Mouse (Mus musculus): Measurements from ENCODE around the gene Iqgap1.

Gene Iqgap1

DNA sequence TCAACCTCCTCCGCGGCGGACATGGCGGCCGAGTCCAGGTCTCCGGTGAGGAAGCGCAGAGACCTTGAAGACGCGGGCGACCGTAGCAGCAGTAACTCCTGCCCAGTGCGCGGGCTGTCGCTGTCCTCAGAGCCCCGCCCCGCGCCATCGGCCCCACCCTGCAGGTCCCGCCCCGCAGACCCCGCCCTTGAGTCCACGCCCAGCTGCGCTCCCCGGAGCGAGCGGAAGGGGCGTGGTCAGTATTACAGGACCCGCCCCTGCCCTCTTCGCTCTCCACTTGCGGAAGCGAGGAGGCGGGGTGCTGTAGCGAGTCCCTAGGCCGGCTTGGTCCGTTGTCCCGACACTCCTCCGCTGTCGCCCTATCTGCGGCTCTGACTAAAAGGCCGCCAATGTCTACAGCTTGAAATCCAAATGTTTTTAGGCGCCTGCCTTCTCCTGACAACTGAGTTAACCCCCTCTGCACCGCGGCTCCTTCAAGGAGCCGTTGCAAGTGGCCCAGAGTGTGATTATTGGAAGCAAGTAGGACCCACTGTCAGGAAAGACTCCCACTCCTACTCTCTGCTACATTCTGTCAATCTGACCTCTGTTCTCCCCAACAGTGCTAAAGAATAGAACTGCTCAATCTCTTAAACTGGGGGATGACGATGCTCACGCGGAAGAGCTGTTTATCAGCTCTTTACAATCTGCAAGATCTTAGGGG, 22.5 kb downstream of the Iqgap1 start:
- peak; percentile 94 for DNase-seq (ENCODE audit: low spot score)

- no peak for DNase-seq (ENCODE audit: low spot score)
Measured at GRCm38 (mm10) chr7:80802412-80803160, 23.2 kb downstream of the Iqgap1 start.

GRCm38 (mm10) chr7:80799307-80799706, 26.5 kb downstream of the Iqgap1 start:
- DNase-seq (ENCODE audit: low spot score), result peak; percentile 33

DNA sequence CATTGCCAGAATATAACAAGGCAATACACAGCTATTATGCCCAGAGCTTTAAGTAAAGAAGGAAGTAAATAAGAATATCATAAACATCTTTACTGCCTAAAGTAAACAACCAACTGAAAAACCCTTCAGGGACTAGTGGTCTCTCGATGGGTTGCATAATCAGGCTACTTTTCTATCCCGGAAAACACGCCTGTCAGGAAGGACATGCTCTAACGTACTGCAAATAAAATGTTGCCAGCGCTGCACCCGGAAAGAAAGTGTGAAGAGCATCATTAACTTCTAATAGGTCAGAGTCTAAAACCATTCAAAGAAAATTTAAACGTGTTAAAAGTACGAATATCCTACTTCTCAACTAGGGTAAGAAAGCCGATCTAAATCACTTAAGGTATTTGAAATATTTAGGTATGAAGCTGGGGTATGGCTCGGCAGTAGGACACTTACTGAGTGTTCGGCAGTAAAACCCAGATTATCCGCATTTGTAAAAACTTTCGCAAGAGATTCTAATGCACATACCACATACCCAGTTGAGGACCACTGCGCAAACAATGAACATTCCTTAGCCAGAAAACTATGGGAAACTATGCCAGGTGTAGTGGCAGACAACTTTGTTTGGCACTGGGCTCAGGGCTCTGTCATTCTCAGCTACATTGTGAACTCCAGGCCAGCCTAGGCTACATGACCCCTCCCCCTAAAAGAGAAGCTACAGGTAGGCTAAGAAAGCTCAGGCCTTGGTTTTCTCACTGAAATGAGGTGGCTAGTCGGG, 28.8 kb downstream of the Iqgap1 start:
- DNase-seq (ENCODE audit: low spot score), result no peak

- DNase-seq (ENCODE audit: low spot score), result no peak
Measured at GRCm38 (mm10) chr7:80796258-80796657, 29.5 kb downstream of the Iqgap1 start.

- DNase-seq (ENCODE audit: low spot score), result no peak
Measured at GRCm38 (mm10) chr7:80789534-80789933, 36.2 kb downstream of the Iqgap1 start.

DNA sequence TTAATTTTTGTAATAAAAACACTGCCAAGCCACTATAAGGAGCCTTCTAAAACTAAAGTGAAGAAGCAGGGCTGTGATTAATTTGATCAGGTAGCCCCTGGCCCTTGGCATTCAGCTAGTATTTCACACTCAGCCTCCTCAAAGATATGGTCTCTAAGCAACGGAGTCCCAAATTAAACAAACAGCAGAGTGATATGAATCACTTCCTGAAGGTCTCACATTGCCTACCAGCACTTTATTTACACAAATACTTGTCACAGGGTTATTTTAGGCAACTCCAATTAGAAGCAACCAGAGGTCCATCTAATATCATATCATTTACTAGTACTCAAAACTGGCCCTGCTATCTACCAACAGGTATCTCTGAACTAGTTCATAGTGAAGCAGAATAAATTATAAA, 36.7 kb downstream of the Iqgap1 start:
- peak; percentile 50 for DNase-seq (ENCODE audit: low spot score)

DNA sequence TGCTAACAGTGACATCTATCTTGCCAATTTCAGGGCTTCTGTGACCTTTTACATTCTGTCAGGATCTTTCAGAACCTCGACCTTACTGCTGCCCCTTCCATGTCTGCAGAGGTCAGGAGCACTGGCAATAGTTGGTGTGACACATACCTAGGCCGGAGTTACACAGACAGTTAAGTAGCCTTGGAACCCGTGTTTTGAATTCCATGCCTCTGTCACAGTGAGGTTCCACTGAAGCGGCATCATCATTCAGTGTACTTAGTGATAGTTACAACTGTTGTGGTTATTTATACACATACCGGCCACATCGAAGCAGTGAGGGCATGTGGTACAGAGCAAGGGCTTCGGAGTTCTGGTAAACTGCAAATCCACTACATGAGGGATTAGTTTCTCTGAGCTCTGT, 37.8 kb downstream of the Iqgap1 start:
- no peak for DNase-seq (ENCODE audit: low spot score)

GRCm38 (mm10) chr7:80786746-80787145, 39.0 kb downstream of the Iqgap1 start:
- DNase-seq (ENCODE audit: low spot score), result no peak

DNA sequence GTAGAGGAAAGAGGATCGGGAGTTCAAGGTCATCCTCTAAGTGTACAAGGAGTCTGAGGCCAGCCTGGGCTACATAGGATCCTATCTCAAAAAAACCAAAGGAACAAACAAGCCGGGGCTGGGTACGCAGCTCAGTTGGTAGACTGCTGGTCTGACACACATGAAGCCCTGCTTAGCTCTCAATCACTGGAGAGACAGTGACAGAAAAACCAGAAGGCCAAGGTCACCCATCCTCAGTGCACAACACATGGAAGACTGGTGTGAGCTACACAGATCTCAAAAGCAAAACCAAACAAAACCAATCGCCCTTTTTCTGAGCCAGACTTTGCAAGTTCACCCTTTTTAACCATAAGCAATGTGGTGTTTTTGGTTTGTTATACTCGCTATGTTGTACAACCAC, 41.9 kb downstream of the Iqgap1 start:
- no peak for DNase-seq (ENCODE audit: low spot score)

- peak; percentile 88 for DNase-seq (ENCODE audit: low spot score)
Measured at GRCm38 (mm10) chr7:80782155-80783109, 43.3 kb downstream of the Iqgap1 start.

DNA sequence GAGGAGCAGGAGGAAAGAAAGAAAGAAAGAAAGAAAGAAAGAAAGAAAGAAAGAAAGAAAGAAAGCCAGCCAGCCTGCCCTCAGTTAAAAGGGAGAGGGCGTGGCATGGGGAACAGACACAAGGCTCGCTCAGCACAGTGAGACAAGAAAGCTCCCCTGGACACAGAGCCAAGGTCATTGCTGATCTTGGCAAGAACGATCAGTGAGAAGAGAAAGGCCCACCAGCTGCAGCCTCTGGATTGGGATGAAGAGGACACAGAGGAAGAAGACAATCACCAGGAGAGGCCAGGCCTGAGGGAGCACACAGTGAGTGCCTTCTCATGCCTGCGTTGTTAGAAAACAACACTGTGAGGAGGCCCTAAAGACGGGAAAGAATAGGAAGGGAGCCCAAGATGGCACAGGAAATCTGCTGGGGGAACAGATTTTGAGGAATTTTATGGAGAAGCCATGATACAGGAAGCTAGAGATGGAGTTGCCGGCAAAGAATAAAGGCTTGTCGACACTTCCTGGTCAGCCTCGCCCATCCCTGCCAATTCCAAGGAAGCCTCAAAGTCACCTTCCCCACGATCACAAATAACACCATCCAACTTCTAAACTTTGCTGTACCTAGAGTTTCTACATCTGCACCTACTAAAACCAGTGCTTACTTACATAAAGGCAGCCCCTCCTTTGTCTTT, 44.2 kb downstream of the Iqgap1 start:
- DNase-seq (ENCODE audit: low spot score), result no peak

DNA sequence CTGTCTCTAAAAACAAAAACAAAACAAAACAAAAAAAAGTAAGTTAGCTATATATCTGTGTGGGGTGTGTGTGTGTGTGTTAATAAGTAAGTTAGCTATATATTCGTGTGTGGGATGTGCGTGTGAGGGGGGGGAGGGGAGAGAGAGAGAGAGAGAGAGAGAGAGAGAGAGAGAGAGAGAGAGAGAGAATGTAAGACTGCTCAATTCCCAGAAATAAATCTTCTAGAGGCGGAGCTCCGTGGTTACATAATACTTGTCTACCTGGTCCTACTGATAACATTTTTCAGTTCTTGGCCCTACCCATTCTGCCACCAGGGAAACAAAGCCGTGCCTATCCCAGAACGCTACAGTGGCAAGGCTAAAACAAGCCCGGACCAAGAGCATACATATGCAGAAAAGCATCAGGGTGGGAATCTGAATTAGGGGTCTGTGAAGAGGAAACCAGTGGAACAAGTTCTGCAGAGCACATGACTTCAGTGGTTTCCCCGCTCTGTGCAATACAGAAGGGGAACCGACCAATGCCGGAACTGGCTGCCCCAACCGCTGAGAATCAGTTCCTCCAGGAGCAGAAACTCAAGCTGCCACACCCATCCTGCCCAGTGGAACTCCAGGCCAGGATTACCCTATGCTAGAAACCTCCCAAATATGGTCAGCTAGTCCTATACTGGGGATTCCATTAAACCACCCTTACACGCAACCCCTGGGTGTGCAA, 46.7 kb downstream of the Iqgap1 start:
- DNase-seq (ENCODE audit: low spot score), result peak; percentile 74

- no peak for DNase-seq (ENCODE audit: low spot score)
Measured at GRCm38 (mm10) chr7:80778376-80778775, 47.4 kb downstream of the Iqgap1 start.

GRCm38 (mm10) chr7:80777151-80777550, 48.6 kb downstream of the Iqgap1 start:
- DNase-seq (ENCODE audit: low spot score), result no peak

GRCm38 (mm10) chr7:80776090-80776489, 49.7 kb downstream of the Iqgap1 start:
- DNase-seq (ENCODE audit: low spot score), result no peak

GRCm38 (mm10) chr7:80775448-80775904, 50.3 kb downstream of the Iqgap1 start:
- no peak for DNase-seq (ENCODE audit: low spot score)

GRCm38 (mm10) chr7:80774615-80775447, 50.9 kb downstream of the Iqgap1 start:
- DNase-seq (ENCODE audit: low spot score), result no peak

DNA sequence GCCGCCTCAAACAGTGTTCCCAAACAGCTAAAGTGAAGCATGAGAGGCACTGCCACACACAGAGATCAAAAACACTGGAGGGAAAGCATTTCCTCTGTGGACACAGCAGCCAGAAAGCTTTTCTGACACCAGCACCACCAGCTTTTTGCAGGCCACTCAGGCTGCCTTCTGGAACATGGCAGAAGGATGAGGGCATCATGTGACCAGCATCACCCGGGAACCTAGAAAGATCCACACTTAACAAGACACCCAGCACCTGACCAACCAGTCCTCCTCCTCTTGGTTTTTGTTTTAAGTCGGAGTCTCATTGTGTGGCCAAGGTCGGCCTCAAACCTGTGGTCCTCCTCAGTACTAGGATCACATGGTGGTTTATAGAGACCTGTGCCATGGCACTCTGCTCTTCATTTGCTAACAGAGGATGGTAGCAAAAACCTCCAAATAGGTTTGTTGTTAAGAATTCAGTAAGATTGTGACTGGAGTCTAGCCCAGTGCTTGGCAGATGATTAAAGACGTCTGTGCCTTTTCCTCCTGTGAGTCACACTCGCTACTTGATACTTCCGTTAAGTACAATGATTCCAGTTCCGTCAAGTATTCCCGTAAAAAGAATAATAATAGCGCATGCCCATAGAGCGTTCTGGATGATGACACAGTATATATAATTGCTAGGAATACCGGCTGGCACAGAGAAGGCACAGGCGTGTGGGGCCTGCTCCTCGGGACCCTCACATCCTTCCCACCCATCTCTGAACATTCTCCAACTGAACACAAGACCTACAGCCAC, 51.8 kb downstream of the Iqgap1 start:
- no peak for DNase-seq (ENCODE audit: low spot score)

Measured in T-cell, adult 2 months (primary cell).